Mouse (Mus musculus) duodenum, adult 2 months (tissue): ENCODE data around the gene Fxyd1. TPM values are rescaled to one million over a fixed set of nuclear protein-coding genes. Genes with fewer than 3 reads are reported as not detected.

ENCODE experiments used
- polyA plus RNA-seq: library from polyadenylated mRNA; depleted of rRNA; stranded (reverse); fragments of >200 nt; gene quantifications from 2 replicates; pipeline ENCODE4 v1.2.3, GENCODE M21; 2012; ENCODE audit warnings: low replicate concordance; rRNA removed

Fxyd1 gene
- polyA plus RNA-seq, result 72.1 and 108 TPM in 2 replicates

GRCm38 (mm10) chr7:31057071-31057470 is at the start of gene Fxyd1:
Gene Fxyd1 (minus strand): TSS chr7:31057199.

GRCm38 (mm10) chr7:31076492-31076891 is 19.5 kb upstream of the Fxyd1 start, which contains the start of gene Fxyd3:
Gene Fxyd3 (minus strand): TSS chr7:31076704.

GRCm38 (mm10) chr7:31059108-31059507 is 2.1 kb upstream of the Fxyd1 start, which contains the start of gene Lgi4:
Gene Lgi4 (plus strand): TSS chr7:31059342.

GRCm38 (mm10) chr7:31051321-31052021 is 5.5 kb downstream of the Fxyd1 start, which contains the start of gene Fxyd7:
Gene Fxyd7 (minus strand): TSS chr7:31051467.

GRCm38 (mm10) chr7:31042431-31042910 is 14.5 kb downstream of the Fxyd1 start, which contains the start of gene Fxyd5:
Gene Fxyd5 (minus strand): TSS chr7:31042481.

Other genes with a start within 250 kb of the Fxyd1 start
- gene Ffar2, start 233.4 kb downstream of the Fxyd1 start, polyA plus RNA-seq, result 13.3 and 15.3 TPM in 2 replicates
- gene Ffar3, start 201.0 kb downstream of the Fxyd1 start, polyA plus RNA-seq, result 1.8 and 1.9 TPM in 2 replicates
- gene Ffar1, start 195.6 kb downstream of the Fxyd1 start, polyA plus RNA-seq, result 0.26 and 0.87 TPM in 2 replicates
- 0.71 and 3.5 TPM in 2 replicates for gene Cd22, start 176.9 kb downstream of the Fxyd1 start, polyA plus RNA-seq
- gene Mag, start 142.3 kb downstream of the Fxyd1 start, polyA plus RNA-seq, result 0.37 and 0.68 TPM in 2 replicates
- 0.68 and 13.0 TPM in 2 replicates for gene Hamp2, start 132.5 kb downstream of the Fxyd1 start, polyA plus RNA-seq
- gene Hamp, start 113.2 kb downstream of the Fxyd1 start, polyA plus RNA-seq, result 2.0 and 2.1 TPM in 2 replicates
- gene Usf2, start 100.4 kb downstream of the Fxyd1 start, polyA plus RNA-seq, result 107 and 186 TPM in 2 replicates
- 331 and 790 TPM in 2 replicates for gene Lsr, start 83.7 kb downstream of the Fxyd1 start, polyA plus RNA-seq
- gene Fam187b, start 83.4 kb downstream of the Fxyd1 start, polyA plus RNA-seq, result 6.0 and 7.2 TPM in 2 replicates
- gene Fxyd5, start 14.7 kb downstream of the Fxyd1 start, polyA plus RNA-seq, result 32.5 and 36.7 TPM in 2 replicates
- gene Fxyd7, start 5.7 kb downstream of the Fxyd1 start, polyA plus RNA-seq, result 5.4 and 7.1 TPM in 2 replicates
- 3.1 and 4.7 TPM in 2 replicates for gene Lgi4, start 2.1 kb upstream of the Fxyd1 start, polyA plus RNA-seq
- gene Fxyd3, start 19.5 kb upstream of the Fxyd1 start, polyA plus RNA-seq, result 18.4 and 81.6 TPM in 2 replicates
- gene Hpn, start 58.1 kb upstream of the Fxyd1 start, polyA plus RNA-seq, result 4.8 and 38.5 TPM in 2 replicates
- 14.7 and 28.1 TPM in 2 replicates for gene Scn1b, start 69.8 kb upstream of the Fxyd1 start, polyA plus RNA-seq
- gene Gramd1a, start 98.7 kb upstream of the Fxyd1 start, polyA plus RNA-seq, result 73.3 and 105 TPM in 2 replicates
- gene Scgb2b2, start 233.3 kb upstream of the Fxyd1 start, polyA plus RNA-seq, result not detected in 2 replicates
- gene Scgb1b2, start 234.6 kb upstream of the Fxyd1 start, polyA plus RNA-seq, result not detected in 2 replicates